Mouse (Mus musculus) neural tube, embryonic 12.5 days (tissue): Measurements from ENCODE around the gene Mrps18a. TPM values are rescaled to one million over a fixed set of nuclear protein-coding genes. Genes with fewer than 3 reads are reported as not detected.

Experiments used
- ATAC-seq: fragments of 200-750 bp; cut with Nextera tagmentation; 2 replicates; pipeline ENCODE4 v1.8.0; 2017; ENCODE audit warnings: low read depth, mild to moderate bottlenecking, moderate TSS enrichment, moderate library complexity; ENCODE audit not compliant: low FRiP score
- H3K27ac ChIP-seq: fragments of 300-500 bp; sonication (generic); 2 replicates; pipeline ENCODE4 v1.5.1; 2016
- H3K27me3 ChIP-seq: fragments of 300-500 bp; sonication (generic); replicated peaks from 2 replicates; pipeline ENCODE4 v1.6.1; 2016; ENCODE audit warnings: mild to moderate bottlenecking
- H3K36me3 ChIP-seq: fragments of 300-500 bp; sonication (generic); 2 replicates; pipeline ENCODE4 v1.6.1; 2016; ENCODE audit warnings: mild to moderate bottlenecking
- H3K4me1 ChIP-seq: fragments of 300-500 bp; sonication (generic); 2 replicates; pipeline ENCODE4 v1.6.1; 2016
- H3K4me2 ChIP-seq: fragments of 300-500 bp; sonication (generic); replicated peaks from 2 replicates; pipeline ENCODE4 v1.6.1; 2016; ENCODE audit warnings: mild to moderate bottlenecking
- H3K4me3 ChIP-seq: fragments of 300-500 bp; sonication (generic); 2 replicates; pipeline ENCODE4 v1.5.1; 2016
- H3K9ac ChIP-seq: fragments of 300-500 bp; sonication (generic); 2 replicates; pipeline ENCODE4 v1.6.1; 2016; ENCODE audit warnings: mild to moderate bottlenecking
- H3K9me3 ChIP-seq: fragments of 300-500 bp; sonication (generic); 2 replicates; pipeline ENCODE4 v1.6.1; 2016; ENCODE audit warnings: mild to moderate bottlenecking
- WGBS: fragments of 180-500 bp; shearing (Covaris S2); methylation state at CpG from one replicate; pipeline ENCODE4 v1.1.7; 2016; 5-methylcytosine and 5-hydroxymethylcytosine counted together
- polyA plus RNA-seq: library from polyadenylated mRNA; unstranded; fragments of >200 nt; fragmentation: Nextera tagmentation; extraction: Ambion mirVana; gene quantifications from 2 replicates; pipeline ENCODE4 v1.2.1, GENCODE M21; 2016

Mrps18a gene
- 125 and 132 TPM in 2 replicates for polyA plus RNA-seq

DNA sequence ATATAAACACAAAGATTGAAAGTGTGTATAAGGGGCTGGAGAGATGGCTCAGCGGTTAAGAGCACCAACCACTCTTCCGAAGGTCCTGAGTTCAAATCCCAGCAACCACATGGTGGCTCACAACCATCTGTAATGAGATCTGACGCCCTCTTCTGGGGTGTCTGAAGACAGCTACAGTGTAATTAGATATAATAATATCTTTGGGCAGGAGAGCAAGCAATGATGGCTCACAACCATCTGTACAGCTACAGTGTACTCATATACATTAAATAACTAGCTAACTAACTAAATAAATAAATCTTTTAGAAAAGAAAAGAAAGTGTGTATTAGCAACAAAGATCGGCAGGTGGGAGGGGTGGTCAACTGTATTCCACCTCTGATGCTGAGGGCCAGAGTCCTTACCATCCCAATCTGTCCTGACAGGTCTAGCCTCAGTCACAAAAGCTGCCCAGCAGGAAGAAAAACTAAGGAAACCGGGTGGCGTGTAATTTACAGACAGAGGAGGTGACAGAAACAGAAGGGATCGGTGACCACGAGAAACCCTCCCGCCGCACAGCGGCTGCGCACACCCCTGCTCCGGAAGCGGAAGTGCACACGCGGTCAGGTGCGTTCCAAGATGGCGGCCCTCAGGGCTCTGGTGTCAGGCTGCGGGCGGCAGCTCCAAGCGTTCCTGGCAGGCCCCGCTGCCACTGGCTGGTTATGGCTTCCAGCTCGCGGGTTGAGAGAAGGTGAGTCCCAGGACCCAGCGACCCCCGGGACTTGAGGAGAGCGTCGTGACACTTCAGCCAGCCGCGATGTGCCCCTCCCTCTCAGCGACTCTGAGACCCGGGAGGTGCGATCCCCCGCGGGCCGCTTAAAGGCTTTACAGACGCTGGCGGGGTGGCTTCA is at the start of gene Mrps18a:
Gene Mrps18a (plus strand): TSS at position 585 of the 888 bp plus-strand sequence.
- Histone ChIP-seq H3K4me2 (peak within 1 kb of the TSS; percentile 87), H3K27ac (no peak within 1 kb of the TSS), H3K4me1 (peaks cover 12% of the 10 kb centered on the region), H3K27me3 (peaks cover 4% of the 10 kb centered on the region; the same call in 1 of the 2 replicates), H3K9ac (peak within 1 kb of the TSS; percentile 72), H3K36me3 (no peaks in the 10 kb centered on the region), H3K9me3 (no peaks in the 10 kb centered on the region), H3K4me3 (peak within 1 kb of the TSS; percentile 61)
- ATAC-seq: peak; percentile 94
- WGBS: 6% methylated on average over 38 of the region's 38 CpGs

GRCm38 (mm10) chr17:46063283-46063973 is 47.4 kb upstream of the Mrps18a start:
- Histone ChIP-seq H3K4me3 (no peak overlapping the region), H3K36me3 (no peaks in the 10 kb centered on the region), H3K4me1 (peaks cover 10% of the 10 kb centered on the region), H3K4me2 (0 out of 2 replicates have a peak overlapping the region, but pooled peaks have one; percentile 5), H3K9ac (no peak overlapping the region), H3K9me3 (no peaks in the 10 kb centered on the region), H3K27ac (no peak overlapping the region), H3K27me3 (no peaks in the 10 kb centered on the region)
- ATAC-seq: no peak
- WGBS: 44% methylated on average over 10 of the region's 10 CpGs

DNA sequence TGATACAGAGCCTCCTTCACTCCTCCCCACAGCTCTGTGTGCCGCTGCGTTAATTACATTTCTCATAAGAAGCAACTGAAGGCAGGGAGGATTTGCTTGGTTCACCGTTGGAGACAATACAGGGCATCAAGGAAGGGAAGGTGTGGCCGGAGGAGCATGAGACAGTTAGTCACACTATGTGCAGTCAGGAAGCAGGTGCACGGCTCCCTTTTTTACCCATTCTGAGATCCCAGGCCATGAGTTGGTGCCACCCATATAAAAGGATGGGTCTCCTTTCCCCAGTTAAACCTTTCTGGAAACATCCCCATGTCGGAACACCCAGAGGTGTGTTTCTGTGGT is 46.8 kb upstream of the Mrps18a start:
- Histone ChIP-seq H3K4me3 (no peak overlapping the region), H3K9ac (no peak overlapping the region), H3K36me3 (no peaks in the 10 kb centered on the region), H3K9me3 (no peaks in the 10 kb centered on the region), H3K27ac (no peak overlapping the region), H3K4me2 (no peak overlapping the region), H3K4me1 (peaks cover 10% of the 10 kb centered on the region), H3K27me3 (no peaks in the 10 kb centered on the region)
- WGBS: 69% methylated on average over 6 of the region's 6 CpGs
- ATAC-seq: no peak

DNA sequence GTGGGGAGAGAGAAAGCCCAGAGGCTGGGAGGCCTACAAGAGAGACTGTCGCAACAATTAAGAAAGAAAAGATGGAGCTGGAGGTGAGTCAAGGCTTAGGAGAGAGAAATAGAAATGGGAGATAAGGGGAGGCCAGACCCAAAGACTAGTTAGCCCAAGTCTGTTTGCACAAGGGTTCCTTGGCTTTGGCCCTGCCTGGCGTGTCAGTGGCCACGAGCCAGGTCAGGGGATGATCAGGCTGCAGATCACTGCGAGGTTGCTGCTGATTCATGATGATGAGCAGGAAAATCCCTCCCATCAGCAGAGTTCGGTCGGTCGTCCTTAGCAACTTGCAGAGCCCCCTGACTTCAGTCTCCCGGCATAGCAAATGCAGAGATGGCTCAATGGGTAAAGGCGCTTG is 40.7 kb upstream of the Mrps18a start:
- H3K27ac ChIP-seq: no peak overlapping the region
- no peaks in the 10 kb centered on the region for H3K27me3 ChIP-seq
- H3K4me3 ChIP-seq: no peak overlapping the region
- H3K9ac ChIP-seq: no peak overlapping the region
- no peak for ATAC-seq
- WGBS: 66% methylated on average over 9 of the region's 9 CpGs
- H3K9me3 ChIP-seq: no peaks in the 10 kb centered on the region
- no peaks in the 10 kb centered on the region for H3K36me3 ChIP-seq
- no peak overlapping the region for H3K4me2 ChIP-seq
- 0 out of 2 replicates have a peak, but pooled peaks cover 9% of the 10 kb centered on the region for H3K4me1 ChIP-seq

DNA sequence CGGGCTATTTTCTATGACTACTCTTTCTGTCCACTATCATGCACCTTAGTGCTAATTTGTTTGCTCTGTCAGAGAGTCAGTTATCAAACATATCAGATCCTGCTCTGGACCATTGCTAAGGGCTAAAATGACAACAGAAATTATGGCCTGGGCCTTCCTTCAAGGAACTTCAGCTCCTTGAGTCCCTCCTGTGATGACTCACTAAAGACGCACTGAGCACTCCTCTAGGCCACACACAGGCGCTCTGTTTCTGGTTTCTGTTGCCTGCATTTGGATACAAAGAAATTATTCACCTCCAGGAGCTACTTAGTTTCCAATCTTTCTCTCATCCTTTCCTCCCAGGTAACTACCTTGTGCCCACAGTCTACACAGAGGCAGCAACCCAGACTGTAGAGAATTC is 39.3 kb upstream of the Mrps18a start:
- no peaks in the 10 kb centered on the region for H3K36me3 ChIP-seq
- no peak overlapping the region for H3K4me3 ChIP-seq
- WGBS: 87% methylated on average over 3 of the region's 3 CpGs
- 0 out of 2 replicates have a peak, but pooled peaks cover 9% of the 10 kb centered on the region for H3K4me1 ChIP-seq
- no peak for ATAC-seq
- H3K9ac ChIP-seq: no peak overlapping the region
- H3K27ac ChIP-seq: no peak overlapping the region
- no peaks in the 10 kb centered on the region for H3K27me3 ChIP-seq
- no peaks in the 10 kb centered on the region for H3K9me3 ChIP-seq
- H3K4me2 ChIP-seq: no peak overlapping the region

DNA sequence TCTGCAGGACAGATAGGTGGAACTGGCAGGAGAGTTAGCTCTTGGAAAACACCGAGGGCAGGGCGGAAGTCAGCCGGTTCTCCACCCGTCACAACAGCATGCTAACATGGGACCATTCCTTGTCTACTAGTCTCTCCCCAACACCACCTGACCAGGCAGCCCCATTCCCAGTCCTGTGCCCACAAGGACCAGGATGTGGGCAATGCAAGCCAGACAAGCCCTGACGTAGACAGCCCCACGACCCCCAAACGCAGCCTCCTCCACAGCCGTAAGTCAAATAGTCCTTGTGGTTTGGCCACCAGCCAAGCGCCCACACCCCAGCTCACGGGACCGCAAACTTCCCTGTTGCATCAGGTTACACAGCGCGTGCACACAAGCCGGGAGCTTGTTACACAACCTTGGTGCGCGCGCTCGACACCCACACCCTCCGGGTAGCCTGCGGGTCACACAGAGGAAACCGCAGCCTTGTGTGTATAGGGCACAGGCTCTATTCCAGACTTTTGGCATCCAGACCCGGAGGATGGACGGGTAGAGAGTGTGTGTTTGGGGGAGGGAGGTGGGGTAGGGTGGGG is 37.0 kb upstream of the Mrps18a start:
- no peak overlapping the region for H3K27ac ChIP-seq

GRCm38 (mm10) chr17:46074398-46075115 is 36.2 kb upstream of the Mrps18a start:
- no peak for ATAC-seq
- WGBS: 71% methylated on average over 7 of the region's 7 CpGs
- H3K4me3 ChIP-seq: no peak overlapping the region
- H3K9ac ChIP-seq: no peak overlapping the region
- no peaks in the 10 kb centered on the region for H3K36me3 ChIP-seq
- H3K27me3 ChIP-seq: no peaks in the 10 kb centered on the region
- H3K4me1 ChIP-seq: 0 out of 2 replicates have a peak, but pooled peaks cover 9% of the 10 kb centered on the region
- H3K4me2 ChIP-seq: peak overlapping the region; percentile 19; the same call in 1 of the 2 replicates
- no peak overlapping the region for H3K27ac ChIP-seq
- H3K9me3 ChIP-seq: 0 out of 2 replicates have a peak, but pooled peaks cover 3% of the 10 kb centered on the region

More for the DNA sequence above, 37.0 kb upstream of the Mrps18a start:
- H3K9ac ChIP-seq: no peak overlapping the region
- peak overlapping the region; percentile 19 for H3K4me2 ChIP-seq
- ATAC-seq: 0 out of 2 replicates have a peak, but pooled peaks have one; percentile 17
- H3K27me3 ChIP-seq: no peaks in the 10 kb centered on the region
- H3K36me3 ChIP-seq: no peaks in the 10 kb centered on the region
- H3K4me3 ChIP-seq: no peak overlapping the region
- H3K4me1 ChIP-seq: 0 out of 2 replicates have a peak, but pooled peaks cover 9% of the 10 kb centered on the region
- no peaks in the 10 kb centered on the region for H3K9me3 ChIP-seq
- WGBS: 69% methylated on average over 23 of the region's 23 CpGs

DNA sequence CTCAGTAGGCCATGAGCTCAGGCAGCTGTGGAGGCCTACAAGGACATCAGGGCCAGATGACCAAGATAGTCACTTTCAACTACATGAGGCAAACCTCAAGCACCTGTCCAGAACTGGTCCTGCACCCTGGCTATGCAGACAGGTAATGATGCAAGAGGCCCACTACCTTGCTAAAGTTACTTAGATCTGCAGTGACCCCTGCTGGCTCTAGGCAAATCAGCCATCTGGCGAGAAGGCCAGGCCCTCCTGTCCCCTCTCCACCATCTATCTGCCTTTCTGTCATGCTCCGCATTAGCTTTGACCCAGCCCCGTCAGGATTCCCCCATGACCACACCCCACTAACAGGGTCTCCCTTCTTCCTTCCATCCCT is 35.7 kb upstream of the Mrps18a start:
- Histone ChIP-seq H3K9me3 (0 out of 2 replicates have a peak, but pooled peaks cover 3% of the 10 kb centered on the region), H3K36me3 (no peaks in the 10 kb centered on the region), H3K9ac (no peak overlapping the region), H3K27ac (no peak overlapping the region), H3K4me3 (no peak overlapping the region), H3K27me3 (no peaks in the 10 kb centered on the region), H3K4me1 (0 out of 2 replicates have a peak, but pooled peaks cover 9% of the 10 kb centered on the region), H3K4me2 (no peak overlapping the region)
- WGBS: 57% methylated on average over 3 of the region's 3 CpGs
- no peak for ATAC-seq

GRCm38 (mm10) chr17:46075551-46076259 is 35.1 kb upstream of the Mrps18a start:
- H3K27ac ChIP-seq: no peak overlapping the region
- no peak overlapping the region for H3K9ac ChIP-seq
- no peak overlapping the region for H3K4me3 ChIP-seq
- H3K27me3 ChIP-seq: no peaks in the 10 kb centered on the region
- 0 out of 2 replicates have a peak, but pooled peaks cover 9% of the 10 kb centered on the region for H3K4me1 ChIP-seq
- no peak overlapping the region for H3K4me2 ChIP-seq
- H3K36me3 ChIP-seq: no peaks in the 10 kb centered on the region
- H3K9me3 ChIP-seq: 0 out of 2 replicates have a peak, but pooled peaks cover 3% of the 10 kb centered on the region
- no peak for ATAC-seq
- WGBS: 76% methylated on average over 5 of the region's 5 CpGs

DNA sequence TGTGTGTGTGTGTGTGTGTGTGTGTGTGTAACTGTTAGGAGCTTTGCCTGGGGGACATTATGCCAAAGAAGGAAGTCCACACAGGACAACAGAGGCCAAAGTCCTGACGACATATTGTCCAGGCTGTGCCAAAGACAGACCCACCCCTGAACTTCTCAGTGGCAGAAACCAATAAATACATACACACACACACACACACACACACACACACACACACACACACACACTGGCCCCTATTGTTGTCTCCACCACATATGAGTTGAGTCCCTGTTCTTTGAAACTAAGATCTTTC is 34.6 kb upstream of the Mrps18a start:
- no peaks in the 10 kb centered on the region for H3K36me3 ChIP-seq
- H3K4me3 ChIP-seq: no peak overlapping the region
- no peak overlapping the region for H3K27ac ChIP-seq
- H3K9ac ChIP-seq: no peak overlapping the region
- no peak for ATAC-seq
- no peaks in the 10 kb centered on the region for H3K27me3 ChIP-seq
- no peak overlapping the region for H3K4me2 ChIP-seq
- 0 out of 2 replicates have a peak, but pooled peaks cover 3% of the 10 kb centered on the region for H3K9me3 ChIP-seq
- H3K4me1 ChIP-seq: 0 out of 2 replicates have a peak, but pooled peaks cover 9% of the 10 kb centered on the region
- 78% methylated on average over 1 of the region's 1 CpGs for WGBS

- no peak overlapping the region for H3K4me2 ChIP-seq
- ATAC-seq: no peak
- H3K4me3 ChIP-seq: no peak overlapping the region
Measured at GRCm38 (mm10) chr17:46077921-46078534, 32.8 kb upstream of the Mrps18a start.

More at GRCm38 (mm10) chr17:46077921-46078534, 32.8 kb upstream of the Mrps18a start:
- Histone ChIP-seq H3K27ac (no peak overlapping the region), H3K9ac (no peak overlapping the region), H3K4me1 (0 out of 2 replicates have a peak, but pooled peaks cover 9% of the 10 kb centered on the region), H3K27me3 (no peaks in the 10 kb centered on the region), H3K36me3 (no peaks in the 10 kb centered on the region), H3K9me3 (0 out of 2 replicates have a peak, but pooled peaks cover 3% of the 10 kb centered on the region)
- 93% methylated on average over 12 of the region's 12 CpGs for WGBS
